Mouse (Mus musculus) intestine, embryonic 14.5 days (tissue): ENCODE measurements around the gene Msi2. TPM values are rescaled to one million over a fixed set of nuclear protein-coding genes. Genes with fewer than 3 reads are reported as not detected.

Source experiments
- ATAC-seq: fragments of 200-750 bp; cut with Nextera tagmentation; replicated peaks from 2 replicates; pipeline ENCODE4 v1.8.0; 2017; ENCODE audit warnings: low read depth, moderate number of reproducible peaks, moderate TSS enrichment, moderate library complexity; ENCODE audit not compliant: low FRiP score, low TSS enrichment
- DNase-seq: peaks from one replicate; pipeline ENCODE4 v3.0.0-alpha.2; 2018; ENCODE audit warnings: low spot score
- H3K27ac ChIP-seq: fragments of 300-500 bp; sonication (generic); 2 replicates; pipeline ENCODE4 v1.5.1; 2014; ENCODE audit warnings: low read depth, mild to moderate bottlenecking, control low read depth
- H3K27me3 ChIP-seq: fragments of 300-500 bp; sonication (generic); replicated peaks from 2 replicates; pipeline ENCODE4 v1.6.1; 2014; ENCODE audit warnings: low read length, control low read depth; ENCODE audit not compliant: control insufficient read depth, insufficient read depth
- H3K36me3 ChIP-seq: fragments of 300-500 bp; sonication (generic); 2 replicates; pipeline ENCODE4 v1.6.1; 2014; ENCODE audit warnings: low read length, control low read depth; ENCODE audit not compliant: control insufficient read depth, insufficient read depth
- H3K4me1 ChIP-seq: fragments of 300-500 bp; sonication (generic); replicated peaks from 2 replicates; pipeline ENCODE4 v1.6.1; 2014; ENCODE audit warnings: low read length, control low read depth, mixed read lengths; ENCODE audit not compliant: control insufficient read depth, insufficient read depth
- H3K4me2 ChIP-seq: fragments of 300-500 bp; sonication (generic); 2 replicates; pipeline ENCODE4 v1.6.1; 2014; ENCODE audit warnings: low read length
- H3K4me3 ChIP-seq: fragments of 300-500 bp; sonication (generic); 2 replicates; pipeline ENCODE4 v1.5.1; 2014; ENCODE audit warnings: low read depth, low read length, control low read depth, mixed read lengths
- H3K9ac ChIP-seq: fragments of 300-500 bp; sonication (generic); 2 replicates; pipeline ENCODE4 v1.6.1; 2014; ENCODE audit warnings: mild to moderate bottlenecking, low read length
- H3K9me3 ChIP-seq: fragments of 300-500 bp; sonication (generic); 2 replicates; pipeline ENCODE4 v1.6.1; 2016; ENCODE audit warnings: low read length, control low read depth; ENCODE audit not compliant: control insufficient read depth
- WGBS: fragments of 180-500 bp; shearing (Covaris S2); extraction: QIAGEN DNeasy Blood & Tissue Kit; methylation state at CpG from one replicate; pipeline ENCODE4 v1.1.7; 2014; 5-methylcytosine and 5-hydroxymethylcytosine counted together
- polyA plus RNA-seq: library from polyadenylated mRNA; unstranded; fragments of >200 nt; fragmentation: Nextera tagmentation; extraction: Ambion mirVana; gene quantifications from 2 replicates; pipeline ENCODE4 v1.2.1, GENCODE M21; 2014

The Msi2 gene
- polyA plus RNA-seq, 1 experiment from 2014 or later: 13.6 TPM

DNA sequence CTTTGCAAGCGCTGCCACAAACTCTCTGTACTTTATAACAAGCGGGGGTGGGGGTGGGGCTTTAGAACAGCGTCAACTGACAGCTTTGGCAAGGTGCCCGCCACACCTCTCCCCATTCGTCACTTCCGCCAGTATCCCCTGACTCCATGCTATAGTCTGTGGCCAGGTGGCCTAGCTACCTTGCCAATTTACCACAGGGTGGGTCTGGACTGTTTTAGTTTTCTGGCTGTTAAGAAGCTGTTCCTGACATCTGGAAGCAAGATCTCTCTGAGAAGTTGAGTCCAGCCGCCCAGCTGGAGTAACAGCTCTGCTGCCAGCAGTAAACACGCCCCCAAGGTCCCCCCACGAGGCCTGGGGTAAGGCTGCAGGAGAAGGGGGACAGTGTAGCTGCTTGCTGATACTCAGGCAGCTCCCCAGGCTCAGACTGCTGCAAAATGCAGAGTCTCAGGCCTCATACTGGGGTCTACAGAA lies 292.6 kb downstream of the Msi2 start:
- Histone ChIP-seq H3K27ac (no peak overlapping the region; the same call in 1 of the 2 replicates), H3K9ac (no peak overlapping the region), H3K9me3 (0 out of 2 replicates have a peak, but pooled peaks cover 2% of the 10 kb centered on the region), H3K4me1 (peaks cover 49% of the 10 kb centered on the region), H3K4me2 (no peak overlapping the region), H3K4me3 (no peak overlapping the region), H3K27me3 (no peaks in the 10 kb centered on the region), H3K36me3 (no peaks in the 10 kb centered on the region)
- peak; percentile 69 for ATAC-seq
- DNase-seq: peak; percentile 71
- WGBS: 27% methylated on average over 9 of the region's 9 CpGs

- Histone ChIP-seq H3K27ac (no peak overlapping the region), H3K4me3 (no peak overlapping the region), H3K9me3 (no peaks in the 10 kb centered on the region), H3K36me3 (no peaks in the 10 kb centered on the region), H3K4me1 (peaks cover 60% of the 10 kb centered on the region), H3K9ac (no peak overlapping the region), H3K4me2 (no peak overlapping the region), H3K27me3 (no peaks in the 10 kb centered on the region)
- no peak for DNase-seq
- ATAC-seq: no peak
- 52% methylated on average over 20 of the region's 20 CpGs for WGBS
These were observed 294.1 kb downstream of the Msi2 start for GRCm38 (mm10) chr11:88424034-88424767.

DNA sequence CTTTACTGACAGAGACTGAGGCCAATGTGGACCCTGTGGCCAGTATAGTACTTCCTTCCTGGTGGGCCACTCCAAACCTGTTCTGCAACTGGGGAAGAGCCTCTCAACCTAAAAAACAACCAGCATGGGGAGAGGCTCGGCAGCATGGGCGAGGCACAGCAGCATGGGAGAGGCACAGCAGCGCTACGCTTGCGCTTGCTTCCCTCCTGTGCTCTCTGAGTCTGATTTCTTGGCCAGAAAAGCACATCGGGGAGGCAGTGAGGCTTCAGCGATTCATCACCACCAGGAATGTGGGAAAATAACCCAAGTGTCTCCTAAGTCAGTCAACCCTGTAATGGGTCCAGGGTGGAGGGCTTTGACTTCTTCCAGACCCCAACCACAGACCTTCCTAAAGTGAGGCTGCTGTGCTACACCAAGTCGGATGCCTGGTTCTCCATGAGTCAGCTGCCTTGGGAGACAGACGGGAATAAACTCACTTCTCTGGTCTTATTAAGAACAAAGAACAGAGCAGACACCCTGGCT lies 297.2 kb downstream of the Msi2 start:
- Histone ChIP-seq H3K27ac (peak overlapping the region; percentile 47; the same call in 1 of the 2 replicates), H3K4me1 (peaks cover 64% of the 10 kb centered on the region)
- ATAC-seq: peak; percentile 46; the same call in 1 of the 2 replicates

GRCm38 (mm10) chr11:88419657-88420366 lies 298.5 kb downstream of the Msi2 start:
- H3K27ac ChIP-seq: no peak overlapping the region; the same call in 1 of the 2 replicates
- 73% methylated on average over 9 of the region's 9 CpGs for WGBS
- H3K36me3 ChIP-seq: no peaks in the 10 kb centered on the region
- H3K9ac ChIP-seq: no peak overlapping the region
- no peaks in the 10 kb centered on the region for H3K27me3 ChIP-seq
- H3K4me3 ChIP-seq: no peak overlapping the region
- H3K4me2 ChIP-seq: no peak overlapping the region
- peaks cover 51% of the 10 kb centered on the region for H3K4me1 ChIP-seq
- no peak for ATAC-seq
- H3K9me3 ChIP-seq: no peaks in the 10 kb centered on the region
- DNase-seq: no peak

More for the DNA sequence above, 297.2 kb downstream of the Msi2 start:
- Histone ChIP-seq H3K4me3 (no peak overlapping the region), H3K9ac (no peak overlapping the region), H3K9me3 (no peaks in the 10 kb centered on the region), H3K36me3 (no peaks in the 10 kb centered on the region), H3K4me2 (no peak overlapping the region), H3K27me3 (no peaks in the 10 kb centered on the region)
- 39% methylated on average over 9 of the region's 9 CpGs for WGBS
- peak; percentile 63 for DNase-seq

GRCm38 (mm10) chr11:88419064-88419463 lies 299.2 kb downstream of the Msi2 start:
- no peaks in the 10 kb centered on the region for H3K27me3 ChIP-seq
- H3K27ac ChIP-seq: peak overlapping the region; percentile 34; the same call in 1 of the 2 replicates
- no peak overlapping the region for H3K4me3 ChIP-seq
- H3K4me2 ChIP-seq: no peak overlapping the region
- ATAC-seq (peak; percentile 74), DNase-seq (no peak)
- no peaks in the 10 kb centered on the region for H3K36me3 ChIP-seq
- H3K9me3 ChIP-seq: no peaks in the 10 kb centered on the region
- peaks cover 45% of the 10 kb centered on the region for H3K4me1 ChIP-seq
- 20% methylated on average over 7 of the region's 7 CpGs for WGBS
- H3K9ac ChIP-seq: no peak overlapping the region

DNA sequence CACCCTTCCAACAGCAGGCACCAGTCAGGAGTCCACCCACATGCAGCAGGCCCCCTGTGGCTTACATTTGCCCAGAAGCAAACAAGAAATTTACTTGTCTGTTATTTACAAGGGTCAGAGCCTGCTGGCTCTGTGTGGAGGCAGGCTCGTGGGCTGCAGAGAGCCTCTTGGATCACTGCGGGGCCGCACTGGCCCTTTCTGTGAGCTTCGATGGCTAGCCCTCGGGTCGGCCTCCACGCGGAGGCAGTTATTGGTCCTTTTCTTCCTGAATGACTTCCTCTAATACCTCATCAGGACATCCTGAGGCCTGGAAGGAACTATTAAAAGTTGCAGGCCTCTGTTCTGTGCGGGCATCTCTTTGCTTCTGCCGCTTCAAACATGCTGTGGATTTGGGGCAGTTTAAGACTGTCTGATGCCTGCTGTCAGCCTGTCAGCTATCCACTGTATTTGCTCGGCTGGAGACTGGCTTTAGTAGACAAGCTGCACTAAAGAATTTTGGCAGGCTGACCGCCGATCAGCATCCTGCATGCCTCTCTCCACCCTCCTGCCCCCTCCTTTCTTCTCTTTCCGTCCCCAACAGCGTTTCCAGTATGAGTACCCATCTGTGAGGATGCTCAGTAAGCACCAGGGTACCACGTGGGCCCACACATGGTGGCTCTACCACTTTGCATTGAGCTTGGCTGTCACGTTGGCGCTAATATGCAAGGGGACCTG lies 304.0 kb downstream of the Msi2 start:
- Histone ChIP-seq H3K36me3 (0 out of 2 replicates have a peak, but pooled peaks cover 4% of the 10 kb centered on the region), H3K27ac (no peak overlapping the region), H3K27me3 (no peaks in the 10 kb centered on the region), H3K4me3 (no peak overlapping the region), H3K4me2 (no peak overlapping the region), H3K4me1 (peaks cover 19% of the 10 kb centered on the region), H3K9me3 (no peaks in the 10 kb centered on the region), H3K9ac (no peak overlapping the region)
- ATAC-seq: no peak
- no peak for DNase-seq
- WGBS: 58% methylated on average over 18 of the region's 18 CpGs

GRCm38 (mm10) chr11:88412423-88413094 lies 305.8 kb downstream of the Msi2 start:
- H3K27me3 ChIP-seq: no peaks in the 10 kb centered on the region
- H3K36me3 ChIP-seq: peaks cover 9% of the 10 kb centered on the region; the same call in 1 of the 2 replicates
- DNase-seq (peak; percentile 80), ATAC-seq (no peak)
- WGBS: 44% methylated on average over 5 of the region's 5 CpGs
- no peaks in the 10 kb centered on the region for H3K9me3 ChIP-seq
- H3K4me3 ChIP-seq: no peak overlapping the region
- no peak overlapping the region for H3K9ac ChIP-seq
- no peak overlapping the region for H3K27ac ChIP-seq
- H3K4me2 ChIP-seq: no peak overlapping the region
- peaks cover 8% of the 10 kb centered on the region for H3K4me1 ChIP-seq

DNA sequence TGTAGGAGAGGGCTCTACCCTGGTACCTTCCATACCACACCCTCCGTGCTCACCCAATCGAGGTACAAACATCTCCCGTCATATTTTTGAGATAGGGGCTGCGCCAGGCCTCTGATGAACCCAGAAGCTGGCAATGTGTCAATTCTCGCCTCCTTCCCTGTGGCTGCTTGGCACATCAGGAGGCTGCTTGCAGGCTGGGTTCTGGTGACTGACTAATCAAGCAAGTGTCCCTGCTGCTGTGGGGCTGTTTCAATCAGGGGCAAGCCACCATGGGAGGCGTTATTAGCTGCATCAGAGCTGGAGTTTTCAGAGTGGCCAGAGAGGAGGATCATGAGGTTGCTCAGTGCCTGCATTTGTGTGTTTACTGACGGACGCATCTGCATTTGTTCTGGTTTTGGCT lies 310.0 kb downstream of the Msi2 start:
- no peak overlapping the region for H3K9ac ChIP-seq
- H3K27me3 ChIP-seq: no peaks in the 10 kb centered on the region
- H3K4me2 ChIP-seq: no peak overlapping the region
- H3K9me3 ChIP-seq: no peaks in the 10 kb centered on the region
- H3K36me3 ChIP-seq: peaks cover 8% of the 10 kb centered on the region; the same call in 1 of the 2 replicates
- H3K4me3 ChIP-seq: no peak overlapping the region
- WGBS: 92% methylated on average over 8 of the region's 8 CpGs
- DNase-seq: no peak
- peaks cover 27% of the 10 kb centered on the region for H3K4me1 ChIP-seq
- H3K27ac ChIP-seq: no peak overlapping the region
- no peak for ATAC-seq
